Mouse (Mus musculus) forebrain, embryonic 14.5 days (tissue): Measurements from ENCODE around the gene Pheta1. TPM values are rescaled to one million over a fixed set of nuclear protein-coding genes. Genes with fewer than 3 reads are reported as not detected.

Experiments
- ATAC-seq: fragments of 200-750 bp; cut with Nextera tagmentation; 2 replicates; pipeline ENCODE4 v1.8.0; 2017; ENCODE audit warnings: mild to moderate bottlenecking, moderate library complexity
- DNase-seq: peaks from one replicate; pipeline ENCODE4 v3.0.0-alpha.2; 2015; ENCODE audit warnings: low spot score
- H3K27ac ChIP-seq: fragments of 300-500 bp; sonication (generic); 2 replicates; pipeline ENCODE4 v1.5.1; 2014; ENCODE audit warnings: low read depth, mild to moderate bottlenecking, control low read depth, low read length, moderate library complexity
- H3K27me3 ChIP-seq: fragments of 300-500 bp; sonication (generic); replicated peaks from 2 replicates; pipeline ENCODE4 v1.6.1; 2014; ENCODE audit warnings: low read length, control low read depth, mixed read lengths; ENCODE audit not compliant: control insufficient read depth, insufficient read depth
- H3K36me3 ChIP-seq: fragments of 300-500 bp; sonication (generic); 2 replicates; pipeline ENCODE4 v1.6.1; 2014; ENCODE audit warnings: low read length, control low read depth; ENCODE audit not compliant: control insufficient read depth, insufficient read depth
- H3K4me1 ChIP-seq: fragments of 300-500 bp; sonication (generic); 2 replicates; pipeline ENCODE4 v1.6.1; 2014; ENCODE audit warnings: antibody characterized with exemption, low read length, control low read depth; ENCODE audit not compliant: control insufficient read depth, insufficient read depth
- H3K4me2 ChIP-seq: fragments of 300-500 bp; sonication (generic); 2 replicates; pipeline ENCODE4 v1.6.1; 2014; ENCODE audit warnings: mild to moderate bottlenecking, control low read depth, low read length
- H3K4me3 ChIP-seq: fragments of 300-500 bp; sonication (generic); 2 replicates; pipeline ENCODE4 v1.5.1; 2014; ENCODE audit warnings: low read depth, low read length, control low read depth
- H3K9ac ChIP-seq: fragments of 300-500 bp; sonication (generic); 2 replicates; pipeline ENCODE4 v1.6.1; 2014; ENCODE audit warnings: mild to moderate bottlenecking, low read length, control low read depth, moderate library complexity
- H3K9me3 ChIP-seq: fragments of 300-500 bp; sonication (generic); replicated peaks from 2 replicates; pipeline ENCODE4 v1.6.1; 2016; ENCODE audit warnings: low read length, control low read depth, mixed read lengths; ENCODE audit not compliant: control insufficient read depth
- WGBS: fragments of 180-500 bp; shearing (Covaris S2); extraction: QIAGEN DNeasy Blood & Tissue Kit; methylation state at CpG from one replicate; pipeline ENCODE4 v1.1.7; 2014; 5-methylcytosine and 5-hydroxymethylcytosine counted together
- polyA plus RNA-seq: library from polyadenylated mRNA; unstranded; fragments of >200 nt; fragmentation: Nextera tagmentation; extraction: Ambion mirVana; gene quantifications from 2 replicates; pipeline ENCODE4 v1.2.1, GENCODE M21; 2014

Pheta1 gene
- polyA plus RNA-seq, 1 experiment from 2014 or later: 34.7 TPM

- Histone ChIP-seq H3K9ac (peak overlapping the region; percentile 71), H3K4me2 (peak overlapping the region; percentile 84), H3K27me3 (peaks cover 30% of the 10 kb centered on the region), H3K27ac (peak overlapping the region; percentile 52; the same call in 1 of the 2 replicates), H3K36me3 (no peaks in the 10 kb centered on the region), H3K9me3 (no peaks in the 10 kb centered on the region), H3K4me3 (peak overlapping the region; percentile 63), H3K4me1 (peaks cover 26% of the 10 kb centered on the region)
- WGBS: under 1% methylated on average over 69 of the region's 77 CpGs
- ATAC-seq: peak; percentile 73
- peak; percentile 80 for DNase-seq
Measured at GRCm38 (mm10) chr5:121836692-121837415, 11.9 kb upstream of the Pheta1 start.

GRCm38 (mm10) chr5:121837441-121838340, 11.1 kb upstream of the Pheta1 start, which contains the start of gene Sh2b3:
Sh2b3 (minus strand) TSS chr5:121837646.
- Histone ChIP-seq H3K27me3 (peaks cover 34% of the 10 kb centered on the region), H3K4me1 (peaks cover 30% of the 10 kb centered on the region), H3K9ac (peak within 1 kb of the TSS; percentile 71), H3K36me3 (no peaks in the 10 kb centered on the region), H3K4me3 (peak within 1 kb of the TSS; percentile 63), H3K27ac (peak within 1 kb of the TSS; percentile 52; the same call in 1 of the 2 replicates), H3K4me2 (peak within 1 kb of the TSS; percentile 84), H3K9me3 (no peaks in the 10 kb centered on the region)
- peak; percentile 16; the same call in 1 of the 2 replicates for ATAC-seq
- DNase-seq: no peak
- 2% methylated on average over 33 of the region's 35 CpGs for WGBS

- no peak for ATAC-seq
- Histone ChIP-seq H3K9me3 (no peaks in the 10 kb centered on the region), H3K4me1 (peaks cover 35% of the 10 kb centered on the region), H3K4me2 (peak overlapping the region; percentile 84), H3K36me3 (no peaks in the 10 kb centered on the region), H3K9ac (peak overlapping the region; percentile 41; the same call in 1 of the 2 replicates), H3K27ac (0 out of 2 replicates have a peak overlapping the region, but pooled peaks have one; percentile 9), H3K27me3 (peaks cover 35% of the 10 kb centered on the region), H3K4me3 (peak overlapping the region; percentile 29)
- WGBS: under 1% methylated on average over 46 of the region's 46 CpGs
- DNase-seq: peak; percentile 58
Measured at GRCm38 (mm10) chr5:121838341-121839127, 10.2 kb upstream of the Pheta1 start.

- peaks cover 35% of the 10 kb centered on the region for H3K4me1 ChIP-seq
- peak overlapping the region; percentile 41; the same call in 1 of the 2 replicates for H3K9ac ChIP-seq
- H3K9me3 ChIP-seq: no peaks in the 10 kb centered on the region
- 35% methylated on average over 7 of the region's 7 CpGs for WGBS
- H3K36me3 ChIP-seq: no peaks in the 10 kb centered on the region
- ATAC-seq (no peak), DNase-seq (no peak)
- peak overlapping the region; percentile 29 for H3K4me3 ChIP-seq
- H3K4me2 ChIP-seq: peak overlapping the region; percentile 84
- no peak overlapping the region for H3K27ac ChIP-seq
- H3K27me3 ChIP-seq: peaks cover 40% of the 10 kb centered on the region
Measured at GRCm38 (mm10) chr5:121839128-121839473, 9.7 kb upstream of the Pheta1 start.

GRCm38 (mm10) chr5:121841516-121841915, 7.3 kb upstream of the Pheta1 start:
- H3K27me3 ChIP-seq: peaks cover 44% of the 10 kb centered on the region

GRCm38 (mm10) chr5:121841973-121842372, 6.8 kb upstream of the Pheta1 start:
- Histone ChIP-seq H3K4me1 (peaks cover 25% of the 10 kb centered on the region), H3K9me3 (no peaks in the 10 kb centered on the region), H3K27me3 (peaks cover 40% of the 10 kb centered on the region), H3K36me3 (no peaks in the 10 kb centered on the region), H3K4me3 (peak overlapping the region; percentile 37; the same call in 1 of the 2 replicates), H3K4me2 (peak overlapping the region; percentile 80; the same call in 1 of the 2 replicates), H3K27ac (no peak overlapping the region), H3K9ac (no peak overlapping the region)
- no peak for ATAC-seq
- DNase-seq: no peak
- WGBS: 51% methylated on average over 10 of the region's 10 CpGs

More at GRCm38 (mm10) chr5:121841516-121841915, 7.3 kb upstream of the Pheta1 start:
- no peak overlapping the region for H3K4me2 ChIP-seq
- no peaks in the 10 kb centered on the region for H3K9me3 ChIP-seq
- DNase-seq: no peak
- 92% methylated on average over 9 of the region's 9 CpGs for WGBS
- H3K4me3 ChIP-seq: no peak overlapping the region
- no peaks in the 10 kb centered on the region for H3K36me3 ChIP-seq
- no peak for ATAC-seq
- peaks cover 25% of the 10 kb centered on the region for H3K4me1 ChIP-seq
- H3K9ac ChIP-seq: no peak overlapping the region
- no peak overlapping the region for H3K27ac ChIP-seq

- peak overlapping the region; percentile 37 for H3K4me3 ChIP-seq
- peaks cover 33% of the 10 kb centered on the region for H3K27me3 ChIP-seq
- WGBS: under 1% methylated on average over 33 of the region's 33 CpGs
- peak overlapping the region; percentile 62 for H3K9ac ChIP-seq
- ATAC-seq (peak; percentile 84), DNase-seq (peak; percentile 79)
- H3K36me3 ChIP-seq: no peaks in the 10 kb centered on the region
- peak overlapping the region; percentile 80 for H3K4me2 ChIP-seq
- H3K27ac ChIP-seq: no peak overlapping the region
- H3K4me1 ChIP-seq: peaks cover 18% of the 10 kb centered on the region
- H3K9me3 ChIP-seq: no peaks in the 10 kb centered on the region
Measured at GRCm38 (mm10) chr5:121842665-121843118, 6.1 kb upstream of the Pheta1 start.
